Mouse (Mus musculus): ENCODE measurements around the gene Pet100. TPM values are rescaled to one million over a fixed set of nuclear protein-coding genes. Genes with fewer than 3 reads are reported as not detected.

Gene Pet100
- polyA plus RNA-seq, 1 experiment from 2014 or later: 83.4 TPM

DNA sequence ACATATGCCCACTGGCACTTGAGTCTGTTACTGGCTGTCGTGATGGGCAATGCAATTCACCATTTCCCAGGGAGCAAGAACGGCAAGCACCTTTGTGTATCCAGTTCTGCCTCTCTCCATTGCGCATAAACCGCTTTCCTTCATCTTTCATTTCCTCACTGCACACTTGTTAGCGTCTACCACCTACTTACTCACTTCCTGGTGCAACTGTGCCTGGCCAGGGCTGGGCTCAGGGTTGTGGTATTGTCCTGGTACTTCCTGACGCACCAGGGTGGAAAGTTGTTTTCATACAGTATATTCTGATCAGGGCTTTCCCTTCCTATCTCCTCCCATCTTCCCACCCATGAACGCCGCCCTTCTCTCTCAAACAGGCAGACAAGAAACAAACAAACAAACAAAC, 39.5 kb downstream of the Pet100 start:
- no peaks in the 10 kb centered on the region for H3K27me3 ChIP-seq
- H3K4me2 ChIP-seq: no peak overlapping the region
- WGBS: 82% methylated on average over 8 of the region's 8 CpGs
- no peaks in the 10 kb centered on the region for H3K9me3 ChIP-seq
- H3K9ac ChIP-seq: no peak overlapping the region
- no peak for ATAC-seq (ENCODE audit: low FRiP score, low read depth)
- no peaks in the 10 kb centered on the region for H3K36me3 ChIP-seq
- no peak overlapping the region for H3K27ac ChIP-seq (replicated peaks)
- no peaks in the 10 kb centered on the region; the same call in 1 of the 2 replicates for H3K4me1 ChIP-seq (replicated peaks)
- no peak overlapping the region for H3K4me3 ChIP-seq

DNA sequence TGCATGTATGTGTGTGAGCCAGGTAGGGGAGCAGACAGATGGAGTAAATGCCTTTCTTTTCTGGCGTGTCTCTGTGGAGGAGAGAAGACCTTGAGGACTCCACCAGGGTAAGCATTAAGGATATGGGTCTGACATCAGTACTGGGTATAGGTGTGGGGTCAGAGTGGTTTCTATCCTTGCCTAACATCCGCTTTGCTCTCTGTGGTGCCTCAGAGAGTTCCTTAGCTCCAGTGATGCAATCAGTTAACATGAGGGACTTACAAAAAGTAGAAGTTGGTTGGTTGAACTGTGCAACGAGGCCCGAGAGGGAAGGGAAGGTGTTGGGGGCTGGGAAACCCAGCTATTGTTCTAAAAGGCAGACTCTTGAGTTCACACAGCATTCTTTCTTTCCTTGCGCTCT, 43.1 kb downstream of the Pet100 start:
- Histone ChIP-seq H3K36me3 (no peaks in the 10 kb centered on the region), H3K9ac (no peak overlapping the region), H3K27ac (replicated peaks) (no peak overlapping the region), H3K27me3 (no peaks in the 10 kb centered on the region), H3K4me1 (replicated peaks) (no peaks in the 10 kb centered on the region), H3K4me3 (no peak overlapping the region), H3K9me3 (no peaks in the 10 kb centered on the region), H3K4me2 (no peak overlapping the region)
- 83% methylated on average over 5 of the region's 5 CpGs for WGBS
- no peak for ATAC-seq (ENCODE audit: low FRiP score, low read depth)

DNA sequence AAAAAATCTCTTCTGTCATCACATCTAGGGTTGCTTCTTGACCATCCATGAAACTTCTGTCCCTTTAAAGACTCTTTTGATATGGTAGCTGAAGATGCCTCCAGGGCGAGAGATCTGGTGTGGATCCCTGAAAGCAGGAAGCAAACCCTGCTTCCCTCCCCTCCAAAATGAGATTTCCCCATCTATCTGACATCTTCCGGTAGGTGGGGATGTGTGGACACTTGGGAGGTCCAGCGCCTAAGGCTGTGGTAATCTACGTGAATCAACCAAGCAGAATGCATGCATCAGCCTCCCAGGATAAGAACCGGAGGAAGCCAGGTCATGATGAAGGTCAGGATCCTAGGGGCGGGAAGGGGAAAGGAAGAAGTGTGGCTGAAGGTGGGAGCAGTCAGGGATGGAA, 44.2 kb downstream of the Pet100 start, which contains the start of gene Mcemp1:
Mcemp1 (plus strand) TSS at position 248 of the 400 bp plus-strand sequence.
- Histone ChIP-seq H3K4me2 (no peak within 1 kb of the TSS), H3K27ac (replicated peaks) (no peak within 1 kb of the TSS), H3K4me1 (replicated peaks) (no peaks in the 10 kb centered on the region), H3K36me3 (no peaks in the 10 kb centered on the region), H3K9me3 (no peaks in the 10 kb centered on the region), H3K27me3 (no peaks in the 10 kb centered on the region), H3K9ac (no peak within 1 kb of the TSS), H3K4me3 (no peak within 1 kb of the TSS)
- ATAC-seq (ENCODE audit: low FRiP score, low read depth): no peak
- WGBS: 82% methylated on average over 6 of the region's 6 CpGs

DNA sequence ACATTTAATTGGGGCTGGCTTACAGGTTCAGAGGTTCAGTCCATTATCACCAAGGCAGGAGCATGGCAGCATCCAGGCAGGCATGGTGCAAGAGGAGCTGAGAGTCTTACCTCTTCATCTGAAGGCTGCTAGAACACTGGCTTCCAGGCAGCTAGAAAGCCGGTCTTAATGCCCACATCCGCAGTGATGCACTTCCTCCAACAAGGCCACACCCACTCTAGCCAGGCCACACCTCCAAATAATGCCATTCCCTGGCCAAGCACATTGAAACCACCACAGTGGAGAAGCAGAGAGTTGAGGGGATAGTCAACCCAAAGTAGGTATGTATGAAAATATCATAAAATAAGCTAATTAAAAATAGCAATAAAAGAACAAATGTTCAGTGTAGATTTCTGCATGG, 49.0 kb downstream of the Pet100 start:
- Histone ChIP-seq H3K9ac (no peak overlapping the region), H3K36me3 (no peaks in the 10 kb centered on the region), H3K4me3 (no peak overlapping the region), H3K9me3 (no peaks in the 10 kb centered on the region), H3K4me1 (replicated peaks) (peaks cover 12% of the 10 kb centered on the region), H3K27me3 (no peaks in the 10 kb centered on the region), H3K27ac (replicated peaks) (no peak overlapping the region), H3K4me2 (no peak overlapping the region)
- ATAC-seq (ENCODE audit: low FRiP score, low read depth): no peak
- 88% methylated on average over 2 of the region's 2 CpGs for WGBS

DNA sequence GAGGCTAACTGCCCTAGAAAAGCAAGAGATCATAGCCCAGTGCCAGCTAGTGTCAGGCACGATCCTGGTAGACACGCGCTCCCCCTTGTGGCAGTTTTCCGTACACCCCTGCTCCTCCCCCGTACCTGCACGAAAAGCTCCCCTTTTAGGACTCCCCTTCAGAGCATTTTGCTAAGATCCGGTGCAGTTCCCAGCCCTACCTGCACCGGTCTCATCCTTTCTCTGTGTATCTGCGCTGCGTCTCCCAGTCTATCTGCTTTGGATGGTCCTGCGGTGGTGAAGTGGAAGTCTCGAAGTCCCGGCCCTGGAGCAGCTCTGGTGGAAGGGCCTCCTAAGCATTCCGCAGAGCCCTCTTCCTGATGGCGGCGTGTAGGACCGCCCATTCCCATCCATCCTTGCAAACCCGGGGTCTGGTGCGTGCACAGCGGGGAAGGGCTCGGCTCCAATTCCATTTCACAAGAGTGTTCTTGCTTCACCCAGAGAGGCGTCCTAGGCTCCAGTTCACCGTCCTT, 50.7 kb downstream of the Pet100 start, which contains the start of gene Fcor:
Fcor (minus strand) TSS at position 383 of the 512 bp plus-strand sequence.
- Histone ChIP-seq H3K4me1 (replicated peaks) (peaks cover 18% of the 10 kb centered on the region), H3K9me3 (no peaks in the 10 kb centered on the region), H3K27me3 (no peaks in the 10 kb centered on the region), H3K27ac (replicated peaks) (peak within 1 kb of the TSS; percentile 84), H3K36me3 (no peaks in the 10 kb centered on the region), H3K9ac (peak within 1 kb of the TSS; percentile 58), H3K4me3 (peak within 1 kb of the TSS; percentile 49), H3K4me2 (peak within 1 kb of the TSS; percentile 67)
- peak; percentile 89 for ATAC-seq (ENCODE audit: low FRiP score, low read depth)
- under 1% methylated on average over 23 of the region's 23 CpGs for WGBS

DNA sequence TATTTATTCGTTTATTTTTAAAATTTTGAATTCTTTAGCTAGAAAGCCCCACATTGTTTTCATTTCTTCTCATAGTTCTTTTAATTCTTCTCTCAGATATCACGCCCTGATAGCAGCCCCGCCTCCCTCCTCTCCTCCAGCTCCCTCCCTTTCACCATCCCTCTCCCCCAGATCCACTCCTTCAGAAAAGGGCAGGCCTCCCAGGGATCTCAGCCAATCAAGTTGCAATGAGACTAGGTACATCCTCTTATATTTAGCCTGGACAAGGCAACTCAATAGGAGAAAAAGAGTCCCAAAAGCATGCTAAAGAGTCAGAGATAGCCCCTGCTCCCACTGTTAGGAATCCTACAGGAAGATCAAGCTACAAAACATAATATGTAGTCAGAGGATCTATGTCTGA, 53.3 kb downstream of the Pet100 start:
- peaks cover 39% of the 10 kb centered on the region for H3K4me1 ChIP-seq (replicated peaks)
- no peak overlapping the region for H3K4me2 ChIP-seq
- H3K9ac ChIP-seq: no peak overlapping the region
- no peak overlapping the region for H3K4me3 ChIP-seq
- ATAC-seq (ENCODE audit: low FRiP score, low read depth): no peak
- peaks cover 8% of the 10 kb centered on the region for H3K36me3 ChIP-seq
- H3K9me3 ChIP-seq: no peaks in the 10 kb centered on the region
- H3K27me3 ChIP-seq: no peaks in the 10 kb centered on the region
- 69% methylated on average over 3 of the region's 3 CpGs for WGBS
- H3K27ac ChIP-seq (replicated peaks): no peak overlapping the region

Other genes with a start within 250 kb of the Pet100 start
- gene Arhgef18, start 228.5 kb upstream of the Pet100 start, polyA plus RNA-seq (2015; fragmentation: Nextera tagmentation; extraction: Ambion mirVana): 10.3 and 11.5 TPM in 2 replicates
- 4.3 and 4.5 TPM in 2 replicates for gene Pex11g, start 153.9 kb upstream of the Pet100 start, polyA plus RNA-seq (2015; fragmentation: Nextera tagmentation; extraction: Ambion mirVana)
- 0.30 and 0.39 TPM in 2 replicates for gene Tex45, start 150.7 kb upstream of the Pet100 start, polyA plus RNA-seq (2015; fragmentation: Nextera tagmentation; extraction: Ambion mirVana)
- gene Zfp358, start 128.4 kb upstream of the Pet100 start, polyA plus RNA-seq (2015; fragmentation: Nextera tagmentation; extraction: Ambion mirVana): 64.9 and 72.1 TPM in 2 replicates
- gene Mcoln1, start 121.1 kb upstream of the Pet100 start, polyA plus RNA-seq (2015; fragmentation: Nextera tagmentation; extraction: Ambion mirVana): 102 and 125 TPM in 2 replicates
- gene Pnpla6, start 106.2 kb upstream of the Pet100 start, polyA plus RNA-seq (2015; fragmentation: Nextera tagmentation; extraction: Ambion mirVana): 45.2 and 47.6 TPM in 2 replicates
- gene C330021F23Rik, start 53.6 kb upstream of the Pet100 start, polyA plus RNA-seq (2015; fragmentation: Nextera tagmentation; extraction: Ambion mirVana): 0.54 and 0.66 TPM in 2 replicates
- gene Camsap3, start 34.3 kb upstream of the Pet100 start, polyA plus RNA-seq (2015; fragmentation: Nextera tagmentation; extraction: Ambion mirVana): 43.3 and 51.7 TPM in 2 replicates
- 46.3 and 49.9 TPM in 2 replicates for gene Xab2, start 232 bp upstream of the Pet100 start, polyA plus RNA-seq (2015; fragmentation: Nextera tagmentation; extraction: Ambion mirVana)
- 9.5 and 22.9 TPM in 2 replicates for gene Pcp2, start 4.0 kb downstream of the Pet100 start, polyA plus RNA-seq (2015; fragmentation: Nextera tagmentation; extraction: Ambion mirVana)
- gene Stxbp2, start 9.4 kb downstream of the Pet100 start, polyA plus RNA-seq (2015; fragmentation: Nextera tagmentation; extraction: Ambion mirVana): 38.0 and 45.3 TPM in 2 replicates
- 0.42 and 0.78 TPM in 2 replicates for gene Retn, start 34.2 kb downstream of the Pet100 start, polyA plus RNA-seq (2015; fragmentation: Nextera tagmentation; extraction: Ambion mirVana)
- gene Mcemp1, start 44.2 kb downstream of the Pet100 start, polyA plus RNA-seq (2015; fragmentation: Nextera tagmentation; extraction: Ambion mirVana): 0.10 and 0.13 TPM in 2 replicates
- 23.7 and 24.9 TPM in 2 replicates for gene Fcor, start 50.8 kb downstream of the Pet100 start, polyA plus RNA-seq (2015; fragmentation: Nextera tagmentation; extraction: Ambion mirVana)
- 60.2 and 62.3 TPM in 2 replicates for gene Trappc5, start 54.8 kb downstream of the Pet100 start, polyA plus RNA-seq (2015; fragmentation: Nextera tagmentation; extraction: Ambion mirVana)
- gene Fcer2a, start 72.6 kb downstream of the Pet100 start, polyA plus RNA-seq (2015; fragmentation: Nextera tagmentation; extraction: Ambion mirVana): 0.13 and 0.34 TPM in 2 replicates
- gene Clec4g, start 99.1 kb downstream of the Pet100 start, polyA plus RNA-seq (2015; fragmentation: Nextera tagmentation; extraction: Ambion mirVana): 0.16 TPM in 1 of 2 replicates, not detected in the other
- 0.12 TPM in 1 of 2 replicates, not detected in the other for gene Cd209a, start 127.4 kb downstream of the Pet100 start, polyA plus RNA-seq (2015; fragmentation: Nextera tagmentation; extraction: Ambion mirVana)
- gene Cd209e, start 232.8 kb downstream of the Pet100 start, polyA plus RNA-seq (2015; fragmentation: Nextera tagmentation; extraction: Ambion mirVana): not detected in 2 replicates

Data from hindbrain, embryonic 15.5 days (tissue).